Mouse (Mus musculus) adrenal gland, adult 18-20 months (tissue): ENCODE measurements around the gene Mrpl52. TPM values are rescaled to one million over a fixed set of nuclear protein-coding genes. Genes with fewer than 3 reads are reported as not detected.

Experiments used
- DNase-seq, 2 experiments: peaks; one replicate each; pipeline ENCODE4 v3.0.0; 2021 to 2022; ENCODE audit warnings: low spot score in 2 of 2
- total RNA-seq, 2 experiments: library from RNA; stranded (reverse); gene quantifications; 1 replicate in 1 of 2; 2 replicates in 1 of 2; pipeline ENCODE4 v1.2.3; 2021

Gene Mrpl52
- total RNA-seq, 2 experiments from 2014 or later: 180 to 210 TPM

GRCm38 (mm10) chr14:54409980-54410810 lies 16.5 kb upstream of the Mrpl52 start:
- DNase-seq: no peak

GRCm38 (mm10) chr14:54412000-54412576 lies 14.6 kb upstream of the Mrpl52 start:
- no peak for DNase-seq

- DNase-seq: peak in 1 of 2 experiments; percentile 54
Measured at GRCm38 (mm10) chr14:54412629-54413170, 14.0 kb upstream of the Mrpl52 start.

GRCm38 (mm10) chr14:54413877-54414700 lies 12.6 kb upstream of the Mrpl52 start:
- DNase-seq: no peak

GRCm38 (mm10) chr14:54415241-54416020 lies 11.3 kb upstream of the Mrpl52 start:
- no peak for DNase-seq

- no peak for DNase-seq
Measured at GRCm38 (mm10) chr14:54416229-54416775, 10.4 kb upstream of the Mrpl52 start.

GRCm38 (mm10) chr14:54416830-54417229 lies 9.9 kb upstream of the Mrpl52 start:
- no peak for DNase-seq

GRCm38 (mm10) chr14:54417623-54418081 lies 9.1 kb upstream of the Mrpl52 start, which contains the start of gene Slc7a7:
Gene Slc7a7, minus strand, starts transcription at chr14:54417780.
- DNase-seq: no peak

- DNase-seq: no peak
Measured at GRCm38 (mm10) chr14:54421014-54421413, 5.7 kb upstream of the Mrpl52 start.

- no peak for DNase-seq
Measured at GRCm38 (mm10) chr14:54423406-54423805, 3.3 kb upstream of the Mrpl52 start.

- no peak for DNase-seq
Measured at GRCm38 (mm10) chr14:54424634-54425033, 2.1 kb upstream of the Mrpl52 start.

GRCm38 (mm10) chr14:54425540-54425939 lies 1.2 kb upstream of the Mrpl52 start:
- DNase-seq: no peak

GRCm38 (mm10) chr14:54426003-54426688 lies 563 bp upstream of the Mrpl52 start:
- DNase-seq: no peak

GRCm38 (mm10) chr14:54427696-54428095 lies 987 bp downstream of the Mrpl52 start:
- DNase-seq: no peak

GRCm38 (mm10) chr14:54428421-54428820 lies 1.7 kb downstream of the Mrpl52 start:
- DNase-seq: no peak

GRCm38 (mm10) chr14:54429332-54430093 lies 2.8 kb downstream of the Mrpl52 start:
- no peak for DNase-seq

- no peak for DNase-seq
Measured at GRCm38 (mm10) chr14:54430406-54431145, 3.9 kb downstream of the Mrpl52 start.
